Mouse (Mus musculus) ovary, postnatal 14 days (tissue): ENCODE data around the gene S100z.
A peak's percentile ranks its signal among the peaks of the same experiment; 100 is the strongest.

Source experiments
- DNase-seq: peaks from one replicate; pipeline ENCODE4 v3.0.0; 2022; ENCODE audit warnings: low spot score

Gene S100z

GRCm38 (mm10) chr13:95444824-95445223 is 33.7 kb downstream of the S100z start, which contains the start of gene Crhbp:
Gene Crhbp, minus strand, starts transcription at chr13:95444924.
- DNase-seq, result no peak

GRCm38 (mm10) chr13:95444291-95444690 is 34.2 kb downstream of the S100z start:
- no peak for DNase-seq

- peak; percentile 6 for DNase-seq
Measured at GRCm38 (mm10) chr13:95443376-95444233, 34.9 kb downstream of the S100z start.

- DNase-seq, result no peak
Measured at GRCm38 (mm10) chr13:95442901-95443300, 35.6 kb downstream of the S100z start.

GRCm38 (mm10) chr13:95439569-95439968 is 39.0 kb downstream of the S100z start:
- no peak for DNase-seq

GRCm38 (mm10) chr13:95431760-95432159 is 46.8 kb downstream of the S100z start:
- DNase-seq, result no peak

GRCm38 (mm10) chr13:95427499-95427898 is 51.0 kb downstream of the S100z start:
- no peak for DNase-seq
